Mouse (Mus musculus): Measurements from ENCODE around the gene Arhgdib. TPM values are rescaled to one million over a fixed set of nuclear protein-coding genes. Genes with fewer than 3 reads are reported as not detected.

The Arhgdib gene
- polyA plus RNA-seq, 1 experiment, result 90.2 TPM

DNA sequence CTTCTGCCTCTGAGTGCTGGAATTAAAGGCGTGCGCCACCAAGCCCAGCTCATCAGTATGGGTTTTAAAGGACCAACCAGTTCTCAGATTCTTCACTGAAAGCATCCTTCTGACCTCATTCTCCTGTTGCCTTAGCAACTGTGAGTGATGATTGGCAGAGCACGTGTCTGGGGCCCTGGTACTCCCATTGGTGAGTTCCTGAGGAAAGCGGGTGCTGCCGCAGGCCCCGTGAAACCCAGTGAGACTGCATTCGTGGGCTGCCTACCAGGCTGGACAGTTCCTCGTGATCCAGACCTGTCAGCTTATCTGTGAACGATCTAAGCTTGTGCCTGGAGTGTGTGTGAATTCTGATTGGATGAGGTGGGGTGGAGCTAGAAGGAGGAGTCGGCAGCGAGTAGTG is 45.0 kb upstream of the Arhgdib start:
- TF ChIP-seq MAX (IDR thresholded peaks at IDR 0.05; ENCODE audit: low read depth) (no peak), CEBPB (IDR thresholded peaks at IDR 0.05; ENCODE audit: insufficient read depth, poor library complexity, severe bottlenecking) (no peak), REST (IDR thresholded peaks at IDR 0.05; ENCODE audit: insufficient read depth, insufficient read length) (no peak), SRF (IDR thresholded peaks at IDR 0.05; ENCODE audit: control insufficient read depth, insufficient read length, low read depth) (no peak), MYOD1 (IDR thresholded peaks at IDR 0.05; ENCODE audit: control insufficient read depth in 1 of 3, insufficient read length in 2 of 3, low read depth in 2 of 3) (no peak), POLR2AphosphoS2 (IDR thresholded peaks at IDR 0.05; ENCODE audit: insufficient read length, low read depth) (no peak), USF1 (IDR thresholded peaks at IDR 0.05; ENCODE audit: low read depth) (no peak), TCF12 (IDR thresholded peaks at IDR 0.05; ENCODE audit: insufficient read depth, poor library complexity, severe bottlenecking) (no peak), MYOG (IDR thresholded peaks at IDR 0.05; ENCODE audit: control insufficient read depth in 1 of 3, insufficient read depth in 1 of 3, insufficient read length in 2 of 3, low read depth in 2 of 3) (no peak), POLR2A (IDR thresholded peaks at IDR 0.05; ENCODE audit: insufficient read length, low read depth) (no peak), E2F4 (IDR thresholded peaks at IDR 0.05; ENCODE audit: insufficient read depth) (no peak), TCF3 (IDR thresholded peaks at IDR 0.05; ENCODE audit: insufficient read length, low read depth) (no peak)
- no peak overlapping the region for H3K4me2 ChIP-seq (ENCODE audit: low read depth)
- no peaks in the 10 kb centered on the region for H3K36me3 ChIP-seq (ENCODE audit: control insufficient read depth, insufficient read depth)
- no peaks in the 10 kb centered on the region for H3K79me2 ChIP-seq (ENCODE audit: control insufficient read depth, insufficient read depth)
- H3K4me3 ChIP-seq, result no peak overlapping the region
- no peaks in the 10 kb centered on the region for H3K27me3 ChIP-seq (ENCODE audit: control insufficient read depth, insufficient read depth, insufficient read length)
- H3ac ChIP-seq (ENCODE audit: control insufficient read depth, insufficient read length), result no peak overlapping the region

DNA sequence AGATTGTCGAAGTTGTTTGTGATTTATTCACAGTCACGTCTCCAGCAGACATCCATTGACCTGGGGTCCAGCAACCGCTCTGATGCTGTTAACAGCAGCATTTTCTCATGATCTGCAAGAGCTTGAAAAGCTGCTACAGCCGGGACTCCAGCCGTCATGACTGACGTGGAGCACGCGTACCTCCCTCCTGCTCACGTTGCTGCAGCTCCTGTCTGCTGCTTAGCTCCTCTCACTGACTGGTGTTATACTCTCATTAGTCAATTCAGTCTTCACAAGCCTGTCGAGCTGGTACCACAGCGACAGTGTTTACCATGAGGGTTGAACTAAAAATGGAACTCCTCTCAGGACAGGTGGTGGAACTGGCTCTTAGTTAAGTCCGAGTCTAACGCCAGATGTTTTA is 44.3 kb upstream of the Arhgdib start:
- Histone ChIP-seq H3ac (ENCODE audit: control insufficient read depth, insufficient read length) (no peak overlapping the region), H3K4me3 (no peak overlapping the region), H3K27me3 (ENCODE audit: control insufficient read depth, insufficient read depth, insufficient read length) (no peaks in the 10 kb centered on the region), H3K36me3 (ENCODE audit: control insufficient read depth, insufficient read depth) (no peaks in the 10 kb centered on the region), H3K4me2 (ENCODE audit: low read depth) (no peak overlapping the region), H3K79me2 (ENCODE audit: control insufficient read depth, insufficient read depth) (no peaks in the 10 kb centered on the region)
- TF ChIP-seq MAX (IDR thresholded peaks at IDR 0.05; ENCODE audit: low read depth) (no peak), SRF (IDR thresholded peaks at IDR 0.05; ENCODE audit: control insufficient read depth, insufficient read length, low read depth) (no peak), REST (IDR thresholded peaks at IDR 0.05; ENCODE audit: insufficient read depth, insufficient read length) (no peak), CEBPB (IDR thresholded peaks at IDR 0.05; ENCODE audit: insufficient read depth, poor library complexity, severe bottlenecking) (no peak), POLR2AphosphoS2 (IDR thresholded peaks at IDR 0.05; ENCODE audit: insufficient read length, low read depth) (no peak), MYOG (IDR thresholded peaks at IDR 0.05; ENCODE audit: control insufficient read depth in 1 of 3, insufficient read depth in 1 of 3, insufficient read length in 2 of 3, low read depth in 2 of 3) (no peak), TCF12 (IDR thresholded peaks at IDR 0.05; ENCODE audit: insufficient read depth, poor library complexity, severe bottlenecking) (no peak), USF1 (IDR thresholded peaks at IDR 0.05; ENCODE audit: low read depth) (no peak), E2F4 (IDR thresholded peaks at IDR 0.05; ENCODE audit: insufficient read depth) (no peak), TCF3 (IDR thresholded peaks at IDR 0.05; ENCODE audit: insufficient read length, low read depth) (no peak), POLR2A (IDR thresholded peaks at IDR 0.05; ENCODE audit: insufficient read length, low read depth) (no peak), MYOD1 (IDR thresholded peaks at IDR 0.05; ENCODE audit: control insufficient read depth in 1 of 3, insufficient read length in 2 of 3, low read depth in 2 of 3) (no peak)

DNA sequence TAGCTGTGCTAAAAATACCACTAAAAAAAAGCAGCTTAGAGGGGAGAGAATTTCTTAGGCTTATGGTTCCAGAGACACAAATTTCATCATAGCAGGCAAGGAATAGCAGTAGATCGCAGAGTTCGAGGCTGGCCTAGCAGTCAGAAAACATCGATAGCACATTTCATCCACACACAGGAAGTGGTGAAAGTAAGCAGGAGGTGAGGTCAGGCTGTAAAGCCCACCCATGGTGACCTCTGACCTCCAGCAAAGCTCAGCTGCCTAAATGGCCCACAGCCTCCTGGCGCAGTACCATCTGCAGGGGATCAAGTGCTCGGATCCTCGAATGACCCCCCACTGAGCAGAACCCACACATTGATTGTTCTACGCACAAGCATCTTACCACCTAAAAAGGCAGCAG is 41.5 kb upstream of the Arhgdib start:
- no peak for TF ChIP-seq MYOD1 (IDR thresholded peaks at IDR 0.05; ENCODE audit: control insufficient read depth in 1 of 3, insufficient read length in 2 of 3, low read depth in 2 of 3)
- TF ChIP-seq SRF (IDR thresholded peaks at IDR 0.05; ENCODE audit: control insufficient read depth, insufficient read length, low read depth), result no peak
- TF ChIP-seq TCF3 (IDR thresholded peaks at IDR 0.05; ENCODE audit: insufficient read length, low read depth), result no peak
- no peak for TF ChIP-seq POLR2A (IDR thresholded peaks at IDR 0.05; ENCODE audit: insufficient read length, low read depth)
- no peak for TF ChIP-seq TCF12 (IDR thresholded peaks at IDR 0.05; ENCODE audit: insufficient read depth, poor library complexity, severe bottlenecking)
- no peak for TF ChIP-seq E2F4 (IDR thresholded peaks at IDR 0.05; ENCODE audit: insufficient read depth)
- TF ChIP-seq CEBPB (IDR thresholded peaks at IDR 0.05; ENCODE audit: insufficient read depth, poor library complexity, severe bottlenecking), result no peak
- no peak for TF ChIP-seq MAX (IDR thresholded peaks at IDR 0.05; ENCODE audit: low read depth)
- TF ChIP-seq MYOG (IDR thresholded peaks at IDR 0.05; ENCODE audit: control insufficient read depth in 1 of 3, insufficient read depth in 1 of 3, insufficient read length in 2 of 3, low read depth in 2 of 3), result no peak
- TF ChIP-seq POLR2AphosphoS2 (IDR thresholded peaks at IDR 0.05; ENCODE audit: insufficient read length, low read depth), result no peak
- TF ChIP-seq REST (IDR thresholded peaks at IDR 0.05; ENCODE audit: insufficient read depth, insufficient read length), result no peak
- no peak for TF ChIP-seq USF1 (IDR thresholded peaks at IDR 0.05; ENCODE audit: low read depth)
- Histone ChIP-seq H3ac (ENCODE audit: control insufficient read depth, insufficient read length) (no peak overlapping the region), H3K4me3 (no peak overlapping the region), H3K27me3 (ENCODE audit: control insufficient read depth, insufficient read depth, insufficient read length) (no peaks in the 10 kb centered on the region), H3K4me2 (ENCODE audit: low read depth) (no peak overlapping the region), H3K79me2 (ENCODE audit: control insufficient read depth, insufficient read depth) (no peaks in the 10 kb centered on the region), H3K36me3 (ENCODE audit: control insufficient read depth, insufficient read depth) (no peaks in the 10 kb centered on the region)

DNA sequence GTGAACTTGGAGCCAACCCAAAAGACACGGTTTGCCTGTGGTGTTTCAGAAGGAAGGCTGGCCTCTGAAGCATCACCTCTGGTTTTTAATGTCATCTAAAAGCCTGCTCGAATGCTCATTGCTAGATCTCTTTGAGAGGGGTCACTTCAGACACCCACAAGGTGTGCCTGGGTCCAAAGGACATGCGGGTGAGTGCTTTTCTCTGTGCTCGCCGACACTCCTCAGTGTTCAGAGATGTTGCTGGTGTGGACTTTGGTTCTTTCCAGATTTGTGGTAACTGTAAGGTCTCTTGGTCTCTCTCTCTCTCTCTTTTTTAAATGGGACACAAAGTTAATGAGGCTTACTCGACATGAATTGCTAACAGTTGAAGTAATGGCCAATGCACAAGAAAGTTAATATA is 40.9 kb upstream of the Arhgdib start:
- H3K4me3 ChIP-seq, result no peak overlapping the region
- no peak overlapping the region for H3ac ChIP-seq (ENCODE audit: control insufficient read depth, insufficient read length)
- TF ChIP-seq TCF3 (IDR thresholded peaks at IDR 0.05; ENCODE audit: insufficient read length, low read depth), result no peak
- TF ChIP-seq MYOD1 (IDR thresholded peaks at IDR 0.05; ENCODE audit: control insufficient read depth in 1 of 3, insufficient read length in 2 of 3, low read depth in 2 of 3), result no peak
- TF ChIP-seq POLR2AphosphoS2 (IDR thresholded peaks at IDR 0.05; ENCODE audit: insufficient read length, low read depth), result no peak
- no peak for TF ChIP-seq CEBPB (IDR thresholded peaks at IDR 0.05; ENCODE audit: insufficient read depth, poor library complexity, severe bottlenecking)
- no peak for TF ChIP-seq SRF (IDR thresholded peaks at IDR 0.05; ENCODE audit: control insufficient read depth, insufficient read length, low read depth)
- no peak for TF ChIP-seq POLR2A (IDR thresholded peaks at IDR 0.05; ENCODE audit: insufficient read length, low read depth)
- no peak for TF ChIP-seq USF1 (IDR thresholded peaks at IDR 0.05; ENCODE audit: low read depth)
- no peak for TF ChIP-seq MAX (IDR thresholded peaks at IDR 0.05; ENCODE audit: low read depth)
- TF ChIP-seq REST (IDR thresholded peaks at IDR 0.05; ENCODE audit: insufficient read depth, insufficient read length), result no peak
- no peak for TF ChIP-seq TCF12 (IDR thresholded peaks at IDR 0.05; ENCODE audit: insufficient read depth, poor library complexity, severe bottlenecking)
- no peak for TF ChIP-seq E2F4 (IDR thresholded peaks at IDR 0.05; ENCODE audit: insufficient read depth)
- TF ChIP-seq MYOG (IDR thresholded peaks at IDR 0.05; ENCODE audit: control insufficient read depth in 1 of 3, insufficient read depth in 1 of 3, insufficient read length in 2 of 3, low read depth in 2 of 3), result no peak
- no peaks in the 10 kb centered on the region for H3K27me3 ChIP-seq (ENCODE audit: control insufficient read depth, insufficient read depth, insufficient read length)
- no peaks in the 10 kb centered on the region for H3K79me2 ChIP-seq (ENCODE audit: control insufficient read depth, insufficient read depth)
- no peak overlapping the region for H3K4me2 ChIP-seq (ENCODE audit: low read depth)
- no peaks in the 10 kb centered on the region for H3K36me3 ChIP-seq (ENCODE audit: control insufficient read depth, insufficient read depth)
